Mouse (Mus musculus) hematopoietic stem cell, adult 5-6 weeks (primary cell): Measurements from ENCODE around the gene Adk. TPM values are rescaled to one million over a fixed set of nuclear protein-coding genes. Genes with fewer than 3 reads are reported as not detected.

ENCODE experiments used
- ATAC-seq, 2 experiments: fragments of 125-278 bp in 1 of 2; replicated peaks in 1 of 2; 2 replicates each; pipeline ENCODE4 v1.8.0; 2016 to 2017; ENCODE audit warnings: inconsistent platforms in 2 of 2, mild to moderate bottlenecking in 2 of 2, moderate number of reproducible peaks in 2 of 2, low read depth in 1 of 2, moderate TSS enrichment in 1 of 2; ENCODE audit not compliant: low FRiP score in 2 of 2, poor library complexity in 2 of 2, severe bottlenecking in 2 of 2, insufficient read depth in 1 of 2, low TSS enrichment in 1 of 2
- total RNA-seq: library from RNA; stranded (forward); fragments of 172-1452, 232-1000 nt; gene quantifications from 2 replicates; pipeline ENCODE4 v1.2.3, GENCODE M21; 2017

The Adk gene
- total RNA-seq, 1 experiment from 2014 or later, result 55.9 TPM

DNA sequence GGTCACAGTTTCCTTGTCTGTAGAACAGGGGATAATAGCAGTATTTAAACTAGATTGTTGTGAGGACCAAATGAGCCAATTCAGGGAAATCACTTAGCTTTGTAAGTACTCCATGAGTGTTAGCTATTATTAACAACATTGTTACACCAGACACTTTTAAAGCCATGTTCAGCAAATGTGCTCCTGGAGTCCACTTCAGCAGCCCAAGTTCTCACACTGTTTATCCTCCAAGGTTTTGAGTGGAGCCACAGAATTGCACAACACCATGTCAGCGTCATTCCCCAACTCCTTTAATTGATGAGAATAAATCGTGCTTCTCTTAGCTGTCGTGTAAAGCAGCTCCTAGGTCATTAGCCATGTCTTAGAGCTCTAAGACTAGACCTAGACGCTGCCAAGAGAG lies 437.8 kb downstream of the Adk start:
- no peak for ATAC-seq

Other genes with a start within 250 kb of the Adk start
- gene Plau, start 215.9 kb upstream of the Adk start, total RNA-seq, result 2.3 and 2.4 TPM in 2 replicates
- gene Vcl, start 123.2 kb upstream of the Adk start, total RNA-seq, result 34.2 and 38.8 TPM in 2 replicates
- 45.5 and 59.2 TPM in 2 replicates for gene Ap3m1, start 66 bp upstream of the Adk start, total RNA-seq